Mouse (Mus musculus) activated CD4-positive, CD25-positive, alpha-beta regulatory T cell, adult 4 months (primary cell): ENCODE measurements around the gene Trmt61a. TPM values are rescaled to one million over a fixed set of nuclear protein-coding genes. Genes with fewer than 3 reads are reported as not detected.
A peak's percentile ranks its signal among the peaks of the same experiment; 100 is the strongest.
"Not testable (repeated sequence)": the region's sequence is repeated elsewhere in the genome, so short reads cannot be mapped to it uniquely, and the experiment has no call there.

ENCODE experiments used
- ATAC-seq: one replicate; pipeline ENCODE4 v1.8.0; 2017
- polyA plus RNA-seq, 2 experiments: library from polyadenylated mRNA; unstranded; fragments of 100-300 nt; shearing (Covaris generic); gene quantifications; one replicate each; pipeline ENCODE4 v1.2.1; 2017

The Trmt61a gene
- polyA plus RNA-seq, 2 experiments from 2014 or later, result 2.7 to 4.3 TPM

DNA sequence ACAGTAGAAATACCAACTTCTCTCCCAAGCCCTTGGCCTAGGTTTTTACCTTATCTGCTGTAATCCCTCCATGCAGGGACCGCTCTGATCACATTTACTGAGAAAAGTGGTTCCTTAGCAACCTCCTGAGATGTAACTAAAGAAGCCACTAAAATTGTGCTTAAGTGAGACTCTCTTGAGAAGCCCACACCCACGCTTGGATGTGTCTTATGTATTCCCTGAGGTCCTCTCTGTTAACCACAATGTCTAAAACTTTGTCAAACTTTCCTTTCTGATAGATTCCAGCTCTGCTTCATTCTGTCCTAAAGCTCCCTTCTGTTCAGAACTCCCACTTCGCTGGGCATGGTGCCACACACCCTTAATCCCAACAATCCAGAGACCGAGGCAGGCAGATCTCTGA lies 21.6 kb downstream of the Trmt61a start:
- ATAC-seq, result no peak

GRCm38 (mm10) chr12:111700920-111701458 lies 23.1 kb downstream of the Trmt61a start:
- no peak for ATAC-seq

DNA sequence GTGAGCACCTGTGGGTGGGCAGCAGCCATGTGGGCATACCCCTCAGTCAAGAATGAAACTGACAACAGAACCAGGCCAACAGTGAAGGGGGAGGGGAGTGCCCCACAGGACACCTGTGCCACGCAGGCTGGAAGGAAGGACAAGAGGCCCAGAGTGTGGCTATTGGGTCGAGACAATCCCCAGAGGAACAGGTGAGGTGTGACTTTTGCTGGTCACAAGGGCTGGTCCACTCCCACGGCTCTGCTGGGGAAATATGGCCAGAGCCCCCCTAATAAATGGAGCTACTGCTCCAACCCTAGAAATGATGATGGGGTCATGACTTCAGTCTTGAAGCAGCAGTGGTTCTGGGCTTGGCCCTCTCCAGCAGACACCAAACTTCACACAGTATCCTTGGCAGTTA lies 25.4 kb downstream of the Trmt61a start:
- ATAC-seq, result no peak

GRCm38 (mm10) chr12:111704609-111705008 lies 26.7 kb downstream of the Trmt61a start:
- no peak for ATAC-seq

GRCm38 (mm10) chr12:111705186-111705973 lies 27.5 kb downstream of the Trmt61a start:
- no peak for ATAC-seq

GRCm38 (mm10) chr12:111708181-111708580 lies 30.3 kb downstream of the Trmt61a start:
- ATAC-seq, result no peak

GRCm38 (mm10) chr12:111710091-111710490 lies 32.2 kb downstream of the Trmt61a start:
- ATAC-seq, result no peak

DNA sequence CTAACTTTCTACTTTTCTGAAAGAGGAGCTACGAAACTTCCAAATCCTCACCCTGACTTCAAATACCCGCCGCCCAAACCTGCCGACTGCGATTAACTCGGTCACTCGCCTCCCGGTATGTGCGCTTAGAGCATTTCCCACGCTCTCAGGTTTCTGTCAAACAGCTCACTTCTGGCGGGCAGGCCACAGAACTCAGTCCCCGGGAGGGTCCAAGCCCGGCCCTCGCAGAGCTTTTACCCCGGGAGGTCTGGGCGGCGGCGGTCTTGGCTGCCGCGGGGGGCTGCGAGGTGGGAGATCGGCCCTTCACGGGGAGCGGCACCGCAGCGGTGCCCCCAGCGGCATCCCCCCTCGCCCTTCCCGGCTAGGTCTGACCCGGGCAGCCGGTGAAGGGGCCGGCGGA lies 34.6 kb downstream of the Trmt61a start:
- ATAC-seq, result no peak

- peak; percentile 98 for ATAC-seq
These were observed 35.2 kb downstream of the Trmt61a start, which contains the start of the genes Bag5 and Apopt1 for GRCm38 (mm10) chr12:111713004-111713651. Gene Bag5 (minus strand): TSS chr12:111713257. Gene Apopt1 (plus strand): TSS chr12:111713261.

GRCm38 (mm10) chr12:111713880-111714279 lies 36.0 kb downstream of the Trmt61a start:
- not testable (repeated sequence) for ATAC-seq

GRCm38 (mm10) chr12:111716505-111716904 lies 38.6 kb downstream of the Trmt61a start:
- ATAC-seq, result no peak

DNA sequence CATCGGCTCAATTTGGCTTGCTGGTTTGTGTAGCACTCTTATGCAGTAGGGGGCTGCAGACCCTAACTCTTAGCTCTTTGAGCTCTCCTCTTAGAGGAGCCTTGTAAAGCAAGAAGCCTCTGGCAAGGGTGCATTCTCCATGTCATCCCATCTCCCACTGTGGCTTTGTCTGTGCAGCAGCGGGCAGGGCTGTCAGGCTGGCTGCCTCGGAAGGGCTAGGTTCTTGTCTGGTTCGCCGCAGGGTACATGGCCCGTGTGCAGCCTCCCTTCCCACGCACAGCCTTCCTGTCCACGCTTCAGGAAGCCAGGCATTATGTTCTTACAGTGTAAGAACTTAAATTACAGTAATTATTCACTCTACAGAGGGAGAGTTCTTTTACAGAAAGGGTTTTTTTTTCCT lies 40.8 kb downstream of the Trmt61a start:
- ATAC-seq, result no peak

DNA sequence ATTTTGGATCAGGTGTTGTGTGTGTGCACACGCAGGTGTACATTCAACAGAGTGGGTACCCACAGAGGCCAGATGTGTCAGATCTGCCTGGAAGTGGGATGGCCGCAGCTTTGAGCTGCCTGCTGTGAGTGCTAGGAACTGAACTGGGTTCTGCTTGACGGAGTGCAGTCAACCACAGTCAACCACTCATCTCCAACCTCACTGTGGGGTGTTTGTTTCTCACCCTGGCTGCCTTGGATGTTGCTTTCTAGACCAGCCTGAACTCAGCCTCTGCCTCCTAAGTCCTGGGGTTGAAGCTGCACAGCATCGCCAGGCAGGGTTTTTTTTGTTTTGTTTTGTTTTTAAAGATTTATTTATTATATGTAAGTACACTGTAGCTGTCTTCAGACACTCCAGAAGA lies 42.3 kb downstream of the Trmt61a start:
- no peak for ATAC-seq

DNA sequence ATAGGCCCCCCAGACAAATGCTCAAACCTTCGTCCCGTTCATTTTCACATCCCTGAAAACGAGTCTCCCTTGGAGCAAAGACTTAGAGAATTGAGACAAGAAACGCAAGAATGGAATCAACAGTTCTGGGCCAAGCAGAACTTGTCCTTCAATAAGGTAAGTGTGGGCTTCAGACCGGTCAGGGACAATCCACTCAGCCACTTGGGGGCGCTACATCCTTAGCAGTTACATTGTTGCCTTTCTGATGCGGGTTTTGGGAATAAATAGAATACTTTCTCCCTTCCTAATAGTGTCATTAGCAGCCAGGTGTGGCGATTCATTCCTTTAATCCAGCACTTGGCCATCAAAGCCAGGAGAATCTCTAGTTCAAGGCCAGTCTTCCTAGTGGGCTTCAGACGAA lies 44.7 kb downstream of the Trmt61a start:
- ATAC-seq, result no peak

- no peak for ATAC-seq
These were observed 46.9 kb downstream of the Trmt61a start for GRCm38 (mm10) chr12:111724638-111725337.

DNA sequence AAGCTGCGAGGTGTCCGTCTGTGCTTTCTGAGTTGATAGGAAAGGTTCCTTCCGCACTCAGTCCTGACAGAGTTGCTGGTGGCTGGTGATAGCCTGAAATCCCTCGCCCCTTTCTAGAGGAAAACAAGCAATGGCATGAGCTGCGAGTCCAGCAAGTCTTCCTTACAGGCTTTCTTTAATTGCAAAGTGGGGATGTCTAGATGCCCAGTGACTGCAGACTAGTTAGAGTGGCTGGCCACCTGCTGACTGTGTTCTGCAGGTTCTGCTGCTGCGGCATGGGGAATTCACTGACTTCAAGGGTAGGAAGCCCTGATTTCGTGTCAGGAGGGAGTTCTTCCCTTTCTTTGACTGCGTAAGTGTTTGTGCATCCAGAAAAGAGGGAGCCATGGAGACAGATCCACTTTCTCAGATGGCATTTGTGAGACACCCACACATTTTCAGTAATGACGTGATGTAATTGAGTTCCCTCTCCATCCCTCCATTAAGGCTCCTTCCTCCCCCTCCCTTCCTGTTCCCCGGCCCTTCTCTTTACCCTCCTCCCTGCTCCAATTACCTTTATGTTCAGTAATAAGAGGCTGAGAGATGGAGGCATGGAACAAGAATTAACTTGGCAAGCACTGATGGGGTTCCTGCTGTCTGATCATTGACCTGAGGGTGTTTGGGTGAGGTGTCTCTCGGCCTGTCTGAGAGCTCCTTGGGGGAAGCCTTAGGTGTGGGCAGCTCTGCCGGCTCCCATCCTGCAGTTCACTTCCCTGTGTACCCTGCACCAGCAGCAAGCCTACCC lies 47.6 kb downstream of the Trmt61a start:
- no peak for ATAC-seq

- no peak for ATAC-seq
These were observed 48.2 kb downstream of the Trmt61a start for GRCm38 (mm10) chr12:111726122-111726463.

DNA sequence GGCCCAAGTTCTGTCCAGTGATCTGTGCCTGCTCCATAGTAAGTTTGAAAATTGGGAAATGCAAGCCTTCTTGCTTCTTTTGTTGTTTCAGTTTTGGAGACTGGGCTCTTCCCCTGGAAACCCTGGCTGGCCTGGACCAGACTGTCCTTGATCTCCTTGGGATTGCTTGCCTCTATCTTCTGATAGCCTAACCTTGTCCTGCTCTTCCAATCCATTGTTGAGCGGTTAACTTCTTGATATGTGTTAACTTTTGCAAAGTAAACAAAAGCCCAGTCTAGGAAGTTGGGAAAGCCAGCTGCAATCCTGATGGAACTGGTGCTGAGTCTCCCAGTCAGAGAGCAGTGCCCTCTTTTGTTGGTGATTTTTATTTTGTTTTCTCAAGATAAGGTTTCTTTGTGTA lies 50.1 kb downstream of the Trmt61a start:
- no peak for ATAC-seq

DNA sequence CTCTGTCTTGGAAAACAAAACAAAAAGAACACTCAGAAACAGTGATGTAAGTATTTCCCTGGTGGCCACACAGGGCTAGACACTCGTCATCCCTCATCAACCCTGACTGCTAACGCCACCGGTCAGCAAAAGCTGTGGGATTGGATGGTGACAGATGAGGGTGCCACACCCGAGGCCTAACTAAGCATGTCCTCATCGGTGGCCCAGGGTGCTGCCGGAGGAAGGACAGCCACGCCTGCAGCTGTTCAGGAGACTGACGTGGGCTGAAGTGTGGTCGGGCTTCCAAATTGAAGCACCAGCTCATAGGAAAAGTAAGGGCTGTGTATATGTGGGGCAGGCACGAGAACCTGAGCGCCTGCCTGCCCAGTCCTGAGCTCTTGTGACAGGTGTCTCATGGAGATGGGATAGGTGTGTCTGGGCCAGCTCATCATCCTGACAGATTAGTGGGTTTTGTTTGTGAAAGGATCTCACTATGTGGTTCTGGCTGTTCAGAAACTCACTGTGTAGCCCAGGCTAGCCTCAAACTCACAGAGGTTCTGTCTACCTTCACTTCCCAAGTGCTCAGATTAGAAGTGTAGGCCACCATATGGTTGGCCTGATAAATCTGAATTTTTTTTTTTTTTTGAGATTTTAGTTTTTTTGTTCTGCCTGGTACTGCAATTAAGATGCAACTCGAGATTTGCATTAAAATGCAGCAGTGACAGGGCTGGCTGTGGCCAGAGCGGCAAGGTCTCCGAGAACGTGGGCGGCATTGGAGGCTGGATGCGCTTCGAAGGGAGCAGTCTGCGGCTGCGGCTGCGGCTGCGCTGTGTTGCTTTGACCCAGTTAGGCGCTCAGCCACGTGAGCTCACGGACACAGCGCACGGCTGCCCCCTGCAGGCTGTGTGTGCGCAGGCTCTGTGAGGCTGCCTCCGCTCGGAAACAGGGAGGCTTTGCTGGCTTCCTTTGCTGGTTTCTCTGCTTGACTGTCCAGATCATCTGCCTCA lies 54.2 kb downstream of the Trmt61a start:
- ATAC-seq, result peak; percentile 97

DNA sequence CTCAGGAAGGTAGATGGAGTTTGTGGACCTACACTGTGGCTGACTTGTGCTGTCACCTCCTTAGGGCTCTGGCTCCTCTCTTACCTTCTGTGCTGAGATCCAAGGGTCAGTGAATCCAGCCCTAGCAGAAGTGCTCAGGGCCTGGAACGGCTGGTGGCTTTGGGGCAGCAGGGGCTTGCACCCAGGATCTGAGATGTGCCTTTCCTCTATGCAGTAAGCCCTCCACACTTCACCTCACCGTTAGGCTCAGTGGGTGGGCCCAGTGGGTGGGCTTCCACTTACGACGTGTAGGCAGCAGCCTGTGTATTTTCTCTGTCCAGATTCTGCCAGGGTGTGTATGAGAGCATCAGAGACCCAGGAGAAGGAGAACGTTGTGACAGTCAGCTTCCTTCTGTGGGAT lies 55.0 kb downstream of the Trmt61a start:
- ATAC-seq, result no peak
